Mouse (Mus musculus) frontal cortex, postnatal 14 days (tissue): ENCODE data around the gene Gramd1a.
A peak's percentile ranks its signal among the peaks of the same experiment; 100 is the strongest.

Experiments used
- DNase-seq, 2 experiments: peaks; one replicate each; pipeline ENCODE4 v3.0.0; 2022; ENCODE audit warnings: low spot score in 2 of 2

Gramd1a gene

GRCm38 (mm10) chr7:31155296-31156033, at the start of gene Gramd1a:
Gramd1a (minus strand) TSS chr7:31155896.
- DNase-seq, result no peak

GRCm38 (mm10) chr7:31195591-31196307, 40.1 kb upstream of the Gramd1a start:
- DNase-seq, result no peak

GRCm38 (mm10) chr7:31184711-31185110, 29.0 kb upstream of the Gramd1a start:
- no peak for DNase-seq

GRCm38 (mm10) chr7:31182863-31183262, 27.2 kb upstream of the Gramd1a start:
- no peak for DNase-seq

- DNase-seq, result peak in 1 of 2 experiments; percentile 70
These were observed 21.4 kb upstream of the Gramd1a start for GRCm38 (mm10) chr7:31176886-31177763.

- no peak for DNase-seq
These were observed 19.4 kb upstream of the Gramd1a start for GRCm38 (mm10) chr7:31175096-31175495.

GRCm38 (mm10) chr7:31174466-31174865, 18.8 kb upstream of the Gramd1a start:
- DNase-seq, result no peak

- DNase-seq, result no peak
These were observed 16.5 kb upstream of the Gramd1a start for GRCm38 (mm10) chr7:31172238-31172637.

GRCm38 (mm10) chr7:31170520-31170919, 14.8 kb upstream of the Gramd1a start:
- DNase-seq, result no peak

GRCm38 (mm10) chr7:31168412-31168811, 12.7 kb upstream of the Gramd1a start:
- no peak for DNase-seq

- DNase-seq, result no peak
These were observed 9.1 kb upstream of the Gramd1a start for GRCm38 (mm10) chr7:31164748-31165147.

GRCm38 (mm10) chr7:31163666-31164577, 8.2 kb upstream of the Gramd1a start:
- no peak for DNase-seq

- no peak for DNase-seq
These were observed 6.6 kb upstream of the Gramd1a start for GRCm38 (mm10) chr7:31162324-31162723.

- no peak for DNase-seq
These were observed 6.1 kb upstream of the Gramd1a start for GRCm38 (mm10) chr7:31161831-31162230.

- no peak for DNase-seq
These were observed 5.5 kb upstream of the Gramd1a start for GRCm38 (mm10) chr7:31161246-31161645.

GRCm38 (mm10) chr7:31160763-31161162, 5.1 kb upstream of the Gramd1a start:
- no peak for DNase-seq

GRCm38 (mm10) chr7:31156034-31156928, 585 bp upstream of the Gramd1a start:
- DNase-seq, result no peak

GRCm38 (mm10) chr7:31153536-31154320, 2.0 kb downstream of the Gramd1a start:
- no peak for DNase-seq
